Mouse (Mus musculus): ENCODE results near the gene Gm10229. TPM values are rescaled to one million over a fixed set of nuclear protein-coding genes. Genes with fewer than 3 reads are reported as not detected.

The Gm10229 gene
- not detected in 2 replicates for total RNA-seq (2023)

DNA sequence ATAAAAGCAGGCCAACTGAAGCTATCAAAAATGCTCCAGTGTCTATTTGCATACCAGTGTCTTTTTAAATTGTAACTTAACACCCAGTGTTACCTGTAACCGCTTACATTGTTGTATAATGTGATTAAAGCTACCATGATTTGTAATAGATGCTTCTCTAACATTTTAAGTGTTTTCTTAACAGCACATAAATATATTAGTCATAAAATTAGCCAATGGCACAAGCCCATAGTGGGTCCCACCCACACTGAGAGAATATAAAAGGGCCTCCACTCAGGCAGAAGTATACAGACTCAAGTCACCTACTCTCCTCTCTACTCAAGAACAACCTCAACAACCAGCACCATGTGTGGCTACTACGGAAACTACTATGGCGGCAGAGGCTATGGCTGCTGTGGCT is at the start of gene Gm10229:
TSS of gene Gm10229 (plus strand) at position 301 of the 400 bp plus-strand sequence.

DNA sequence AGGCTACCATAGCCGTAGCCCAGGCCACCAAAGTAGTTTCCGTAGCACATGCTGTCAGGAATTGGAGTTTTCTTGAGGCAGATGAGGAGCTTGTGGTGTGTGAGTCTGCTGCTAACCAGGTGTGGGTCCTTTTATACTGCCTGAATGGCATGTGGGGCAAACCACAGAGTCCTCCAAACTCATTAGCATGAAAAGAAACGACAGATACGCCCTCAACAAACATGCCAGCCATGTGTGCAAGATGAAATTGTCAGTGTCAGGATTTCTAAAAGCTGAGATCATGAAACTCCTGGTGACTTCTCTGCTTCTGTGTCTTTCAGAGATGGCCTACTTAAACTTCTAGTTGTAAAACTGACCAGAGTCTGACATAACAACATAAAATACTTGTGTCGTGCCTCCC is 4.4 kb upstream of the Gm10229 start, which contains the start of gene Krtap22-2:
TSS of gene Krtap22-2 (minus strand) at position 101 of the 400 bp plus-strand sequence.

DNA sequence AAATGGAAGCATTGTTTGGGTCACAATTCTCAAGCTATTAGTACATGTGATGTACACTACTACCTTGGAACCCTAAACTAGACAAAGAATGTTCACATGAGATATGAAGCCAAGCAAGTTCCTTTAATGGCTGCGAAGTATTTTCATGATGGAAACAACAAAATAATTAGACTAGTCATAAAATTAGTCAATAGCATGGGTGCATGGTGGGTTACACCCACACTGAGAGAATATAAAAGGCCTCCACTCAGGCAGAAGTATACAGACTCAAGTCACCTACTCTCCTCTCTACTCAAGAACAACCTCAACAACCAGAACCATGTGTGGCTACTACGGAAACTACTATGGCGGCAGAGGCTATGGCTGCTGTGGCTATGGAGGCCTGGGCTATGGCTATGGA is 16.3 kb downstream of the Gm10229 start, which contains the start of gene Krtap6-1:
TSS of gene Krtap6-1 (plus strand) at position 301 of the 400 bp plus-strand sequence.

DNA sequence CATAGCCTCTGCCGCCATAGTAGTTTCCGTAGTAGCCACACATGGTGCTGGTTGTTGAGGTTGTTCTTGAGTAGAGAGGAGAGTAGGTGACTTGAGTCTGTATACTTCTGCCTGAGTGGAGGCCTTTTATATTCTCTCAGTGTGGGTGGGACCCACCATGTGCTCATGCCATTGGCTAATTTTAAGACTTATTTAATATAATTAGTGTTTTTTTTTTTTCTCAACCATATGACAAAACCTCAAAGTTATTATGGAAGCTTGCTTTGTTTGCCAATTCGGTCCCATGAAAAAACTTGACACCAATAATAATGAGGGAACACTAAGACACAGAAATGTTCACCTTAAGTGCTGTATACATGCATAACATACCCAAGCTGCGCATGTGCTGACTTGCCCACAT is 26.3 kb downstream of the Gm10229 start, which contains the start of gene Gm10228:
TSS of gene Gm10228 (minus strand) at position 101 of the 400 bp plus-strand sequence.

DNA sequence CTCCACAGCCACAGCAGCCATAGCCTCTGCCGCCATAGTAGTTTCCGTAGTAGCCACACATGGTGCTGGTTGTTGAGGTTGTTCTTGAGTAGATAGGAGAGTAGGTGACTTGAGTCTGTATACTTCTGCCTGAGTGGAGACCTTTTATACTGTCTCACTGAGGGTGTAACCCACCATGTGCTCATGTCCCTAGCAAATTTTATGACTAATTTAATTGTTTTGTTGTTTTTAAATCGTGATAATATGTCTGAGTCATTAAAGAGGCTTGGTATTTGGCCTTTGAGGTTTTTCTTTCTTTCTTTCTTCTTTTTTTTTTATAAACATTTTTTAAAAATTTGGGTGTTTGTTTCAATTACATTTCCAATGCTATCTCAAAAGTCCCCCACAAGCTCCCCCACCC is 32.7 kb downstream of the Gm10229 start, which contains the start of gene Krtap6-5:
TSS of gene Krtap6-5 (minus strand) at position 101 of the 400 bp plus-strand sequence.

DNA sequence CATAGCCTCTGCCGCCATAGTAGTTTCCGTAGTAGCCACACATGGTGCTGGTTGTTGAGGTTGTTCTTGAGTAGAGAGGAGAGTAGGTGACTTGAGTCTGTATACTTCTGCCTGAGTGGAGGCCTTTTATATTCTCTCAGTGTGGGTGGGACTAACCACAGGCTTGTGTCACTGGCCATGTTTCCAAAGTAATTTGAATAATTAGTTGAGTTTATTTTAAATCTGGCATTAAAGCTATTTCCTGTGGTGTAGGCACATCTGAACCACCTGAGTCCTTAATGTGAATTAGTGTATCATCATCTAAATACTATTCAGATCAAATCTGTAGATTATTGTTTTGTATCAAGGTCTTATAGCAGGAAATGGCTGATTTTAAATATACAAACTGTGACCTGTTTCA is 48.8 kb downstream of the Gm10229 start, which contains the start of gene 1110025L11Rik:
TSS of gene 1110025L11Rik (minus strand) at position 101 of the 400 bp plus-strand sequence.

Other genes starting within 250 kb of the Gm10229 start
- gene 2310057N15Rik, start 241.1 kb upstream of the Gm10229 start, total RNA-seq (2023), result not detected in 2 replicates
- gene Gm5965, start 237.4 kb upstream of the Gm10229 start, total RNA-seq (2023), result not detected in 2 replicates
- gene Gm20741, start 203.1 kb upstream of the Gm10229 start, total RNA-seq (2023), result not detected in 2 replicates
- gene Krtap15, start 195.1 kb upstream of the Gm10229 start, total RNA-seq (2023), result not detected in 2 replicates
- not detected in 2 replicates for gene Krtap14, start 189.1 kb upstream of the Gm10229 start, total RNA-seq (2023)
- not detected in 2 replicates for gene Krtap19-1, start 145.9 kb upstream of the Gm10229 start, total RNA-seq (2023)
- gene Krtap19-2, start 141.0 kb upstream of the Gm10229 start, total RNA-seq (2023), result not detected in 2 replicates
- gene Krtap19-3, start 137.2 kb upstream of the Gm10229 start, total RNA-seq (2023), result not detected in 2 replicates
- not detected in 2 replicates for gene Krtap19-4, start 130.2 kb upstream of the Gm10229 start, total RNA-seq (2023)
- gene Krtap19-5, start 118.8 kb upstream of the Gm10229 start, total RNA-seq (2023), result not detected in 2 replicates
- gene Krtap19-9b, start 83.0 kb upstream of the Gm10229 start, total RNA-seq (2023), result not detected in 2 replicates
- gene Krtap16-3, start 52.4 kb upstream of the Gm10229 start, total RNA-seq (2023), result not detected in 2 replicates
- not detected in 2 replicates for gene Krtap22-2, start 4.5 kb upstream of the Gm10229 start, total RNA-seq (2023)
- gene Krtap6-1, start 16.4 kb downstream of the Gm10229 start, total RNA-seq (2023), result not detected in 2 replicates
- gene Gm10228, start 26.2 kb downstream of the Gm10229 start, total RNA-seq (2023), result not detected in 2 replicates
- not detected in 2 replicates for gene Krtap6-5, start 32.6 kb downstream of the Gm10229 start, total RNA-seq (2023)
- not detected in 2 replicates for gene 1110025L11Rik, start 48.7 kb downstream of the Gm10229 start, total RNA-seq (2023)
- not detected in 2 replicates for gene Krtap6-3, start 68.7 kb downstream of the Gm10229 start, total RNA-seq (2023)
- gene Gm6358, start 125.6 kb downstream of the Gm10229 start, total RNA-seq (2023), result not detected in 2 replicates
- gene Gm10061, start 135.8 kb downstream of the Gm10229 start, total RNA-seq (2023), result not detected in 2 replicates
- gene Gm9789, start 142.7 kb downstream of the Gm10229 start, total RNA-seq (2023), result not detected in 2 replicates
- not detected in 2 replicates for gene Gm7735, start 154.2 kb downstream of the Gm10229 start, total RNA-seq (2023)
- not detected in 2 replicates for gene 1110057P08Rik, start 159.5 kb downstream of the Gm10229 start, total RNA-seq (2023)
- gene Krtap20-2, start 190.6 kb downstream of the Gm10229 start, total RNA-seq (2023), result not detected in 2 replicates

Data from neutrophil, adult 65 days (primary cell).